In genomic region chr10:111472686-111473510, GRCm38 (mm10) we compare ENCODE assay signal across 8 mouse cellular contexts. TPM values are rescaled to one million over a fixed set of nuclear protein-coding genes. Genes with fewer than 3 reads are reported as not detected.
DNase-seq lines count a peak whose midpoint lies in the region; ATAC-seq lines count a peak whose summit lies in the region.

TSS of gene Nap1l1 (plus strand) at chr10:111473223.

- H3K4me1 ChIP-seq in hindbrain, embryonic 15.5 days (replicated peaks), result peaks cover 48% of the 10 kb centered on the region

- H3K9me3 ChIP-seq in hindbrain, embryonic 15.5 days, result no peaks in the 10 kb centered on the region

- DNase-seq in T-cell, adult 2 months (ENCODE audit: low spot score), result peak; percentile 98
- peak; percentile 95 to 97 for DNase-seq in cerebellum, postnatal 36 days
- peak; percentile 98 to 99 for DNase-seq in frontal cortex, postnatal 36 days (ENCODE audit: low spot score in 2 of 2)
- peak; percentile 95 for DNase-seq in left cerebral cortex, adult 11 months (ENCODE audit: low spot score)
- DNase-seq in lung, postnatal 4 days, result peak; percentile 98
- peak; percentile 95 for DNase-seq in retina, postnatal 7 days (ENCODE audit: low read depth, low spot score)
- DNase-seq in urinary bladder, adult 2 months (ENCODE audit: low spot score), result peak; percentile 82

- no peaks in the 10 kb centered on the region for H3K36me3 ChIP-seq in hindbrain, embryonic 15.5 days

- H3K4me2 ChIP-seq in hindbrain, embryonic 15.5 days, result peak within 1 kb of the TSS; percentile 88

- under 1% methylated on average over 73 of the region's 80 CpGs for whole genome bisulfite sequencing in hindbrain, embryonic 15.5 days

- no peaks in the 10 kb centered on the region for H3K27me3 ChIP-seq in hindbrain, embryonic 15.5 days

- ATAC-seq in hindbrain, embryonic 15.5 days (ENCODE audit: low FRiP score, low read depth), result peak; percentile 100

- H3K4me3 ChIP-seq in hindbrain, embryonic 15.5 days, result peak within 1 kb of the TSS; percentile 72

- H3K27ac ChIP-seq in hindbrain, embryonic 15.5 days (replicated peaks), result peak within 1 kb of the TSS; percentile 99

- peak within 1 kb of the TSS; percentile 86 for H3K9ac ChIP-seq in hindbrain, embryonic 15.5 days

RNA-seq across cellular contexts. Expression of gene Nap1l1, which starts in this region (rescaled TPM):
- polyA plus RNA-seq in hindbrain, embryonic 15.5 days (2015; fragmentation: Nextera tagmentation; extraction: Ambion mirVana), result 164 and 175 TPM in 2 replicates
- polyA plus RNA-seq in urinary bladder, adult 2 months (2012; rRNA removed), result 118 and 150 TPM in 2 replicates

Comparison
In these comparisons a context has a peak if more than half of its experiments do, and no peak if none do; other contexts are left out.
1. Peak in every context shown above with its lines: DNase-seq, ATAC-seq, H3K4me3 ChIP-seq and H3K27ac ChIP-seq.